Mouse (Mus musculus): ENCODE data around the gene Hist2h3c1.

- TF ChIP-seq ZC3H11A (IDR thresholded peaks at IDR 0.05; ENCODE audit: borderline replicate concordance, low read depth, low read length) (no peak), CHD2 (IDR thresholded peaks at IDR 0.05; ENCODE audit: low read depth, low read length) (no peak), MAFK (IDR thresholded peaks at IDR 0.05; ENCODE audit: insufficient read depth, low read depth, low read length) (no peak), ZNF384 (IDR thresholded peaks at IDR 0.05; ENCODE audit: low read depth, low read length) (no peak), HCFC1 (IDR thresholded peaks at IDR 0.05; ENCODE audit: borderline replicate concordance, insufficient read depth, low read length) (no peak)
These were observed 46.2 kb downstream of the Hist2h3c1 start for GRCm38 (mm10) chr3:96292641-96293040.
